ENCODE assay signal across 26 mouse cellular contexts in the genomic region with DNA sequence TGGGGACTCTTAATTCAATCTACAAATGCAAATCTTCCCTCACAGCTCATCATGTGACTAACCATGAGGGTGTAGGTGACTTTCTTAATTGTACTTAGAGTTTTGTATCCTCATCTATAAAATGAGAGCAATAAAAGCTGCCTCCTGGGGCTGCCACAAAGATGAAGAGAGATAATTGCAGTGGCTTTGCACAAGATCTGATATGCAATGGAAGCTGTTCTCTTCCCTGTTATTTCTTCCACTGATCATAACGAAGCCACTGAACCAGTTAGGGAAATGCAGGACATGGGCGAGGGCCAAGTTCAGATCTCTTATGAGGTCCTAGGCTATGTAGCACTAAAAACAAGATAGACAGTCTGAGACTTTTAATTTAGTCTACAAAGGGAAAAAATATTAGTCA.
DNase-seq lines count a peak whose midpoint lies in the region; ATAC-seq and TF ChIP-seq lines count a peak whose summit lies in the region.
"Had no signal": no experiment of that assay in that cellular context is flagged by ENCODE, and none has a peak within 500 bp of the region (broad histone marks: within the 10 kb centered on the region; RNA-seq: fewer than 3 reads in every experiment).

No protein-coding gene starts in this region.

- TF ChIP-seq CTCF in hindbrain, postnatal 0 days (IDR thresholded peaks at IDR 0.05; ENCODE audit: low read depth): no peak

- WGBS in hindbrain, postnatal 0 days: 72% methylated on average over 2 of the region's 2 CpGs
- WGBS in hindbrain, embryonic 13.5 days: 81% methylated on average over 2 of the region's 2 CpGs
- 57% methylated on average over 2 of the region's 2 CpGs for WGBS in neural tube, embryonic 13.5 days
- 53% methylated on average over 2 of the region's 2 CpGs for WGBS in neural tube, embryonic 14.5 days

- no peak overlapping the region for H3K27ac ChIP-seq in hindbrain, postnatal 0 days
- H3K27ac ChIP-seq in hindbrain, embryonic 13.5 days: no peak overlapping the region
- peak overlapping the region; percentile 43; the same call in 1 of the 2 replicates for H3K27ac ChIP-seq in neural tube, embryonic 13.5 days (replicated peaks)
- H3K27ac ChIP-seq in neural tube, embryonic 14.5 days (ENCODE audit: low read depth, low read length): peak overlapping the region; percentile 19; the same call in 1 of the 2 replicates
- H3K27ac ChIP-seq: embryonic facial prominence, embryonic 10.5 days; embryonic facial prominence, embryonic 13.5 days; forebrain, embryonic 10.5 days; forebrain, embryonic 13.5 days; hindbrain, embryonic 12.5 days had no signal

- H3K9me3 ChIP-seq in hindbrain, postnatal 0 days (ENCODE audit: low read length): no peaks in the 10 kb centered on the region
- H3K9me3 ChIP-seq in hindbrain, embryonic 13.5 days: no peaks in the 10 kb centered on the region
- no peaks in the 10 kb centered on the region for H3K9me3 ChIP-seq in neural tube, embryonic 13.5 days
- H3K9me3 ChIP-seq in neural tube, embryonic 14.5 days (ENCODE audit: control insufficient read depth, low read length): no peaks in the 10 kb centered on the region
- H3K9me3 ChIP-seq: embryonic facial prominence, embryonic 10.5 days; embryonic facial prominence, embryonic 13.5 days; forebrain, embryonic 10.5 days; forebrain, embryonic 13.5 days; hindbrain, embryonic 12.5 days had no signal

- no peak overlapping the region for H3K4me3 ChIP-seq in hindbrain, postnatal 0 days (ENCODE audit: low read length)
- no peak overlapping the region for H3K4me3 ChIP-seq in hindbrain, embryonic 13.5 days
- H3K4me3 ChIP-seq in neural tube, embryonic 13.5 days: no peak overlapping the region
- no peak overlapping the region for H3K4me3 ChIP-seq in neural tube, embryonic 14.5 days (ENCODE audit: low read depth, low read length)
- H3K4me3 ChIP-seq: embryonic facial prominence, embryonic 10.5 days; embryonic facial prominence, embryonic 13.5 days; erythroblast, embryonic 14.5 days; forebrain, embryonic 10.5 days; forebrain, embryonic 13.5 days; hindbrain, embryonic 12.5 days had no signal

- DNase-seq in hindbrain, postnatal 0 days (ENCODE audit: low spot score): peak; percentile 7
- DNase-seq in neural tube, embryonic 10.5 days (ENCODE audit: extremely low spot score, low spot score): no peak
- no peak for DNase-seq in spleen, postnatal 10 days (ENCODE audit: low spot score in 2 of 2)
- DNase-seq: adrenal gland, adult 8-10 months; adrenal gland, postnatal 25 days; cerebellum, adult 11-12 months; cerebellum, adult 8-10 months; cerebellum, postnatal 10 days; cerebellum, postnatal 36 days; embryo, embryonic 11 days; gastrocnemius, postnatal 10 days; gastrocnemius, postnatal 36 days; heart, adult 11 months had no signal

- no peak overlapping the region for H3K4me2 ChIP-seq in hindbrain, postnatal 0 days (ENCODE audit: low read depth, low read length)
- H3K4me2 ChIP-seq in hindbrain, embryonic 13.5 days: no peak overlapping the region
- no peak overlapping the region for H3K4me2 ChIP-seq in neural tube, embryonic 13.5 days
- H3K4me2 ChIP-seq in neural tube, embryonic 14.5 days (ENCODE audit: low read depth, low read length): no peak overlapping the region
- H3K4me2 ChIP-seq: embryonic facial prominence, embryonic 13.5 days; forebrain, embryonic 13.5 days; heart, embryonic 11.5 days; hindbrain, embryonic 12.5 days had no signal

- H3K9ac ChIP-seq in hindbrain, postnatal 0 days (replicated peaks; ENCODE audit: low read length): no peak overlapping the region
- no peak overlapping the region for H3K9ac ChIP-seq in hindbrain, embryonic 13.5 days
- no peak overlapping the region for H3K9ac ChIP-seq in neural tube, embryonic 13.5 days
- H3K9ac ChIP-seq in neural tube, embryonic 14.5 days (replicated peaks; ENCODE audit: low read depth, low read length): no peak overlapping the region
- H3K9ac ChIP-seq: embryonic facial prominence, embryonic 13.5 days; forebrain, embryonic 13.5 days; hindbrain, embryonic 12.5 days had no signal

- peaks cover 3% of the 10 kb centered on the region; the same call in 1 of the 2 replicates for H3K36me3 ChIP-seq in hindbrain, postnatal 0 days (ENCODE audit: insufficient read depth, low read length)
- 0 out of 2 replicates have a peak, but pooled peaks cover 4% of the 10 kb centered on the region for H3K36me3 ChIP-seq in hindbrain, embryonic 13.5 days
- no peaks in the 10 kb centered on the region for H3K36me3 ChIP-seq in neural tube, embryonic 13.5 days
- no peaks in the 10 kb centered on the region for H3K36me3 ChIP-seq in neural tube, embryonic 14.5 days (ENCODE audit: control insufficient read depth, insufficient read depth, low read length)
- H3K36me3 ChIP-seq: embryonic facial prominence, embryonic 10.5 days; forebrain, embryonic 10.5 days had no signal

- H3K4me1 ChIP-seq in hindbrain, postnatal 0 days (ENCODE audit: insufficient read depth, low read length): no peaks in the 10 kb centered on the region
- H3K4me1 ChIP-seq in hindbrain, embryonic 13.5 days (replicated peaks): peaks cover 14% of the 10 kb centered on the region
- H3K4me1 ChIP-seq in neural tube, embryonic 13.5 days (replicated peaks): peaks cover 16% of the 10 kb centered on the region
- H3K4me1 ChIP-seq in neural tube, embryonic 14.5 days (ENCODE audit: control insufficient read depth, insufficient read depth, low read length): peaks cover 4% of the 10 kb centered on the region
- H3K4me1 ChIP-seq: embryonic facial prominence, embryonic 13.5 days had no signal

- H3K27me3 ChIP-seq in hindbrain, postnatal 0 days (ENCODE audit: insufficient read depth, low read length): no peaks in the 10 kb centered on the region
- H3K27me3 ChIP-seq in hindbrain, embryonic 13.5 days: 0 out of 2 replicates have a peak, but pooled peaks cover 8% of the 10 kb centered on the region
- 0 out of 2 replicates have a peak, but pooled peaks cover 5% of the 10 kb centered on the region for H3K27me3 ChIP-seq in neural tube, embryonic 13.5 days
- H3K27me3 ChIP-seq in neural tube, embryonic 14.5 days (ENCODE audit: control insufficient read depth, insufficient read depth, low read length): no peaks in the 10 kb centered on the region
- H3K27me3 ChIP-seq: embryonic facial prominence, embryonic 13.5 days; forebrain, embryonic 13.5 days had no signal

- ATAC-seq in hindbrain, postnatal 0 days: no peak
- ATAC-seq in hindbrain, embryonic 13.5 days (ENCODE audit: low FRiP score): no peak
- peak; percentile 34; the same call in 1 of the 2 replicates for ATAC-seq in neural tube, embryonic 13.5 days (ENCODE audit: low read depth)
- ATAC-seq in neural tube, embryonic 14.5 days (ENCODE audit: low read depth): peak; percentile 29; the same call in 1 of the 2 replicates
- ATAC-seq: activated CD4-positive, CD25-positive, alpha-beta regulatory T cell, adult 4 months; forebrain, embryonic 13.5 days; forebrain, embryonic 16.5 days; hindbrain, embryonic 16.5 days had no signal

Comparison
In these comparisons a context has a peak if more than half of its experiments do, and no peak if none do; other contexts are left out.
1. ATAC-seq: peak in neural tube, embryonic 13.5 days (single experiment) and neural tube, embryonic 14.5 days (single experiment); none in hindbrain, postnatal 0 days (single experiment) and hindbrain, embryonic 13.5 days (single experiment).
2. H3K27ac ChIP-seq: peak in neural tube, embryonic 13.5 days (single experiment) and neural tube, embryonic 14.5 days (single experiment); none in hindbrain, postnatal 0 days (single experiment) and hindbrain, embryonic 13.5 days (single experiment).